Mouse (Mus musculus): Measurements from ENCODE around the gene Fuca1. TPM values are rescaled to one million over a fixed set of nuclear protein-coding genes. Genes with fewer than 3 reads are reported as not detected.

The Fuca1 gene
- polyA plus RNA-seq, 1 experiment from 2014 or later = 76.4 TPM

- Histone ChIP-seq H3K27ac (no peak overlapping the region), H3K4me1 (no peaks in the 10 kb centered on the region), H3K4me3 (no peak overlapping the region), H3K36me3 (no peaks in the 10 kb centered on the region), H3K27me3 (no peaks in the 10 kb centered on the region), H3K9me3 (no peaks in the 10 kb centered on the region), H3K4me2 (no peak overlapping the region), H3K9ac (no peak overlapping the region)
- ATAC-seq (ENCODE audit: borderline replicate concordance, extremely low read depth, low FRiP score, low TSS enrichment) = no peak
- WGBS = 43% methylated on average over 3 of the region's 3 CpGs
Observed at GRCm38 (mm10) chr4:135912835-135913234, 7.7 kb upstream of the Fuca1 start.

- no peak overlapping the region for H3K9ac ChIP-seq
- H3K4me1 ChIP-seq = no peaks in the 10 kb centered on the region
- no peak overlapping the region for H3K4me2 ChIP-seq
- no peaks in the 10 kb centered on the region for H3K27me3 ChIP-seq
- H3K36me3 ChIP-seq = no peaks in the 10 kb centered on the region
- no peak overlapping the region for H3K4me3 ChIP-seq
- H3K27ac ChIP-seq = no peak overlapping the region
- WGBS = 52% methylated on average over 4 of the region's 4 CpGs
- no peak for ATAC-seq (ENCODE audit: borderline replicate concordance, extremely low read depth, low FRiP score, low TSS enrichment)
- H3K9me3 ChIP-seq = no peaks in the 10 kb centered on the region
Observed at GRCm38 (mm10) chr4:135913433-135913832, 7.1 kb upstream of the Fuca1 start.

GRCm38 (mm10) chr4:135918635-135919279, 1.8 kb upstream of the Fuca1 start:
- Histone ChIP-seq H3K4me2 (no peak overlapping the region), H3K36me3 (no peaks in the 10 kb centered on the region), H3K4me1 (peaks cover 9% of the 10 kb centered on the region), H3K27me3 (no peaks in the 10 kb centered on the region), H3K9me3 (no peaks in the 10 kb centered on the region), H3K27ac (no peak overlapping the region), H3K9ac (no peak overlapping the region), H3K4me3 (no peak overlapping the region)
- ATAC-seq (ENCODE audit: borderline replicate concordance, extremely low read depth, low FRiP score, low TSS enrichment) = no peak
- WGBS = 68% methylated on average over 13 of the region's 13 CpGs

GRCm38 (mm10) chr4:135919280-135919639, 1.3 kb upstream of the Fuca1 start:
- 83% methylated on average over 3 of the region's 3 CpGs for WGBS

GRCm38 (mm10) chr4:135921257-135922120, 954 bp downstream of the Fuca1 start:
- no peak for ATAC-seq (ENCODE audit: borderline replicate concordance, extremely low read depth, low FRiP score, low TSS enrichment)
- 3% methylated on average over 26 of the region's 26 CpGs for WGBS

More at GRCm38 (mm10) chr4:135919280-135919639, 1.3 kb upstream of the Fuca1 start:
- H3K27ac ChIP-seq = no peak overlapping the region
- H3K4me1 ChIP-seq = peaks cover 9% of the 10 kb centered on the region
- no peaks in the 10 kb centered on the region for H3K9me3 ChIP-seq
- no peak overlapping the region for H3K4me2 ChIP-seq
- 0 out of 2 replicates have a peak, but pooled peaks cover under 1% of the 10 kb centered on the region for H3K36me3 ChIP-seq
- no peaks in the 10 kb centered on the region for H3K27me3 ChIP-seq
- H3K9ac ChIP-seq = no peak overlapping the region
- H3K4me3 ChIP-seq = no peak overlapping the region
- no peak for ATAC-seq (ENCODE audit: borderline replicate concordance, extremely low read depth, low FRiP score, low TSS enrichment)

GRCm38 (mm10) chr4:135922190-135922589, 1.7 kb downstream of the Fuca1 start:
- H3K36me3 ChIP-seq = peaks cover 5% of the 10 kb centered on the region; the same call in 1 of the 2 replicates
- H3K4me3 ChIP-seq = peak overlapping the region; percentile 67
- WGBS = 76% methylated on average over 1 of the region's 1 CpGs
- no peaks in the 10 kb centered on the region for H3K27me3 ChIP-seq
- no peak for ATAC-seq (ENCODE audit: borderline replicate concordance, extremely low read depth, low FRiP score, low TSS enrichment)
- H3K27ac ChIP-seq = no peak overlapping the region; the same call in 1 of the 2 replicates
- no peaks in the 10 kb centered on the region for H3K9me3 ChIP-seq
- peaks cover 9% of the 10 kb centered on the region for H3K4me1 ChIP-seq
- no peak overlapping the region for H3K9ac ChIP-seq
- H3K4me2 ChIP-seq = peak overlapping the region; percentile 91

More at GRCm38 (mm10) chr4:135921257-135922120, 954 bp downstream of the Fuca1 start:
- Histone ChIP-seq H3K9ac (peak overlapping the region; percentile 69), H3K4me1 (peaks cover 9% of the 10 kb centered on the region), H3K4me2 (peak overlapping the region; percentile 91), H3K27ac (peak overlapping the region; percentile 76), H3K9me3 (no peaks in the 10 kb centered on the region), H3K27me3 (no peaks in the 10 kb centered on the region), H3K4me3 (peak overlapping the region; percentile 67), H3K36me3 (peaks cover 5% of the 10 kb centered on the region; the same call in 1 of the 2 replicates)

- no peak overlapping the region for H3K4me3 ChIP-seq
Observed at GRCm38 (mm10) chr4:135924418-135924817, 3.9 kb downstream of the Fuca1 start.

GRCm38 (mm10) chr4:135925341-135925740, 4.8 kb downstream of the Fuca1 start:
- H3K9me3 ChIP-seq = no peaks in the 10 kb centered on the region
- no peak overlapping the region for H3K27ac ChIP-seq
- no peaks in the 10 kb centered on the region for H3K27me3 ChIP-seq
- H3K4me1 ChIP-seq = peaks cover 9% of the 10 kb centered on the region
- no peak for ATAC-seq (ENCODE audit: borderline replicate concordance, extremely low read depth, low FRiP score, low TSS enrichment)
- no peak overlapping the region for H3K4me3 ChIP-seq
- peaks cover 11% of the 10 kb centered on the region; the same call in 1 of the 2 replicates for H3K36me3 ChIP-seq
- no peak overlapping the region for H3K9ac ChIP-seq
- H3K4me2 ChIP-seq = no peak overlapping the region
- 72% methylated on average over 5 of the region's 5 CpGs for WGBS

More at GRCm38 (mm10) chr4:135924418-135924817, 3.9 kb downstream of the Fuca1 start:
- ATAC-seq (ENCODE audit: borderline replicate concordance, extremely low read depth, low FRiP score, low TSS enrichment) = no peak
- Histone ChIP-seq H3K36me3 (peaks cover 10% of the 10 kb centered on the region; the same call in 1 of the 2 replicates), H3K4me1 (peaks cover 9% of the 10 kb centered on the region), H3K4me2 (no peak overlapping the region), H3K27me3 (no peaks in the 10 kb centered on the region), H3K9ac (no peak overlapping the region), H3K27ac (no peak overlapping the region), H3K9me3 (no peaks in the 10 kb centered on the region)
- 79% methylated on average over 2 of the region's 2 CpGs for WGBS

- Histone ChIP-seq H3K4me1 (peaks cover 9% of the 10 kb centered on the region), H3K9me3 (no peaks in the 10 kb centered on the region), H3K4me2 (no peak overlapping the region), H3K4me3 (no peak overlapping the region), H3K27ac (no peak overlapping the region), H3K36me3 (peaks cover 14% of the 10 kb centered on the region; the same call in 1 of the 2 replicates), H3K9ac (no peak overlapping the region), H3K27me3 (no peaks in the 10 kb centered on the region)
- no peak for ATAC-seq (ENCODE audit: borderline replicate concordance, extremely low read depth, low FRiP score, low TSS enrichment)
- WGBS = 80% methylated on average over 10 of the region's 10 CpGs
Observed at GRCm38 (mm10) chr4:135926195-135926808, 5.8 kb downstream of the Fuca1 start.

GRCm38 (mm10) chr4:135926861-135927260, 6.3 kb downstream of the Fuca1 start:
- peaks cover 5% of the 10 kb centered on the region for H3K4me1 ChIP-seq
- H3K4me2 ChIP-seq = no peak overlapping the region
- H3K9ac ChIP-seq = no peak overlapping the region
- 76% methylated on average over 3 of the region's 3 CpGs for WGBS
- ATAC-seq (ENCODE audit: borderline replicate concordance, extremely low read depth, low FRiP score, low TSS enrichment) = no peak
- H3K4me3 ChIP-seq = no peak overlapping the region
- H3K9me3 ChIP-seq = no peaks in the 10 kb centered on the region
- H3K27ac ChIP-seq = no peak overlapping the region
- H3K36me3 ChIP-seq = peaks cover 14% of the 10 kb centered on the region; the same call in 1 of the 2 replicates
- no peaks in the 10 kb centered on the region for H3K27me3 ChIP-seq

GRCm38 (mm10) chr4:135928376-135928775, 7.8 kb downstream of the Fuca1 start:
- WGBS = 84% methylated on average over 9 of the region's 9 CpGs
- Histone ChIP-seq H3K27me3 (no peaks in the 10 kb centered on the region), H3K36me3 (peaks cover 14% of the 10 kb centered on the region; the same call in 1 of the 2 replicates), H3K9ac (no peak overlapping the region), H3K4me1 (no peaks in the 10 kb centered on the region), H3K27ac (no peak overlapping the region), H3K4me2 (no peak overlapping the region), H3K4me3 (no peak overlapping the region), H3K9me3 (no peaks in the 10 kb centered on the region)
- ATAC-seq (ENCODE audit: borderline replicate concordance, extremely low read depth, low FRiP score, low TSS enrichment) = no peak
